Mouse (Mus musculus): ENCODE results near the gene Myh7b.

GRCm38 (mm10) chr2:155680591-155680990, 69.6 kb downstream of the Myh7b start:
- no peak for TF ChIP-seq POLR2A (IDR thresholded peaks at IDR 0.05; ENCODE audit: low read depth, low read length)
- TF ChIP-seq CTCF (IDR thresholded peaks at IDR 0.05; ENCODE audit: extremely low read depth, insufficient read length, insufficient replicate concordance, low read depth, low read length): no peak

Data from small intestine, adult 2 months (tissue).